Mouse (Mus musculus) bone marrow, adult 2 months (tissue): ENCODE data around the gene Ppil6.

Source experiments
- CTCF ChIP-seq: fragments of 200-500 bp; IDR thresholded peaks from 2 replicates; pipeline ENCODE4 v1.5.1; 2011; ENCODE audit warnings: low read length, control low read depth; ENCODE audit not compliant: control insufficient read depth, insufficient read depth
- POLR2A ChIP-seq: fragments of 200-500 bp; IDR thresholded peaks from 2 replicates; pipeline ENCODE4 v1.6.1; 2011; ENCODE audit warnings: low read depth, mild to moderate bottlenecking, control low read depth, low read length, borderline replicate concordance; ENCODE audit not compliant: control insufficient read depth

DNA sequence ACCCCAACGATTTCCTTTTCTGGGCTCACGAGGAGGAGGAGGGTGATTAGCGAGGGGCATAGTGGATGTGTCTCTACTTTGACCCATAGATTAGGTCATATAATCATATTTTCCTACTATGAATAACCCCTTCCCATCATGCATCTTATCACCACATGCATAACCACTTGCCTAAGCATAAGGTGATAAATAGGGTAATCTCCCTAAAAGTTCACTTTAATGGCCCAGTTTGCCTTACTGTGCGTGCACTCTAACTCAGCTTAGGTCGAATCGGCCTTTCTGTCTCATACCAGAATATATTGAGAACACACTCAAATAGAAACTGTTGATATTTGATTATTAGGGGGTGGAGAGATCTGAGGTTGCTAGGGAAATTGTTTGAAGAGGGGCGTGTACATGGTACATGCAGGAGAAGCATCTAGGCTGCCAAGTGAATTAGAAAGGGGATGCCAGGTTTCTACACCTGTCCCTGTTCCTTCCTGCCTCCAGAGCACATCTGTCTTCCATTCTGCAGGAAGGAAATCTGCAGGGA lies 55.1 kb downstream of the Ppil6 start:
- no peak for TF ChIP-seq CTCF
- TF ChIP-seq POLR2A, result no peak
